Comparison of ENCODE assay signal across 8 mouse cellular contexts in genomic region chr7:110941701-110942530, GRCm38 (mm10). TPM values are rescaled to one million over a fixed set of nuclear protein-coding genes. Genes with fewer than 3 reads are reported as not detected.
A peak's percentile ranks its signal among the peaks of the same experiment; 100 is the strongest.
DNase-seq lines count a peak whose midpoint lies in the region; ATAC-seq lines count a peak whose summit lies in the region.

No protein-coding gene starts in this region.

- no peaks in the 10 kb centered on the region for H3K27me3 ChIP-seq in forebrain, embryonic 14.5 days (replicated peaks; ENCODE audit: control insufficient read depth, insufficient read depth, low read length)
- no peaks in the 10 kb centered on the region for H3K27me3 ChIP-seq in forebrain, embryonic 11.5 days (ENCODE audit: control insufficient read depth, insufficient read depth, low read length)
- H3K27me3 ChIP-seq in heart, embryonic 13.5 days (replicated peaks): no peaks in the 10 kb centered on the region

- H3K4me1 ChIP-seq in forebrain, embryonic 14.5 days (ENCODE audit: control insufficient read depth, insufficient read depth, low read length): no peaks in the 10 kb centered on the region
- no peaks in the 10 kb centered on the region for H3K4me1 ChIP-seq in forebrain, embryonic 11.5 days (replicated peaks; ENCODE audit: control insufficient read depth, insufficient read depth, low read length)
- H3K4me1 ChIP-seq in heart, embryonic 13.5 days: peaks cover 17% of the 10 kb centered on the region

- DNase-seq in forebrain, embryonic 14.5 days (ENCODE audit: low spot score): peak; percentile 14
- DNase-seq in forebrain, embryonic 11.5 days (ENCODE audit: low spot score): no peak
- peak; percentile 53 to 65 for DNase-seq in kidney, postnatal 4 days
- peak; percentile 62 for DNase-seq in yolk sac, embryonic 10.5 days (ENCODE audit: low spot score)
- DNase-seq in left cerebral cortex, postnatal 36 days (ENCODE audit: low spot score in 2 of 2): no peak
- DNase-seq in adrenal gland, adult 8-10 months: no peak

- H3K4me2 ChIP-seq in forebrain, embryonic 14.5 days (ENCODE audit: low read length): no peak overlapping the region
- H3K4me2 ChIP-seq in forebrain, embryonic 11.5 days (ENCODE audit: low read depth, low read length, severe bottlenecking): no peak overlapping the region
- no peak overlapping the region for H3K4me2 ChIP-seq in heart, embryonic 13.5 days

- H3K36me3 ChIP-seq in forebrain, embryonic 14.5 days (ENCODE audit: control insufficient read depth, insufficient read depth, low read length): no peaks in the 10 kb centered on the region
- no peaks in the 10 kb centered on the region for H3K36me3 ChIP-seq in forebrain, embryonic 11.5 days (ENCODE audit: control insufficient read depth, insufficient read depth, low read length)
- no peaks in the 10 kb centered on the region for H3K36me3 ChIP-seq in heart, embryonic 13.5 days

- intact Hi-C loops in left cerebral cortex, postnatal 36 days (cut with DNase I): no loop called here

- H3K27ac ChIP-seq in forebrain, embryonic 14.5 days (ENCODE audit: low read depth, low read length): no peak overlapping the region
- H3K27ac ChIP-seq in forebrain, embryonic 11.5 days (ENCODE audit: low read depth, low read length): no peak overlapping the region
- peak overlapping the region; percentile 63 for H3K27ac ChIP-seq in heart, embryonic 13.5 days (replicated peaks)

- WGBS in forebrain, embryonic 14.5 days: 55% methylated on average over 6 of the region's 6 CpGs
- WGBS in forebrain, embryonic 11.5 days: 51% methylated on average over 6 of the region's 6 CpGs
- 54% methylated on average over 6 of the region's 6 CpGs for WGBS in heart, embryonic 13.5 days

- no peak overlapping the region for H3K4me3 ChIP-seq in forebrain, embryonic 14.5 days (ENCODE audit: low read depth, low read length)
- H3K4me3 ChIP-seq in forebrain, embryonic 11.5 days (ENCODE audit: low read depth, low read length): no peak overlapping the region
- H3K4me3 ChIP-seq in heart, embryonic 13.5 days: no peak overlapping the region

- no peak for ATAC-seq in forebrain, embryonic 14.5 days
- ATAC-seq in forebrain, embryonic 11.5 days (replicated peaks; ENCODE audit: low FRiP score): no peak
- ATAC-seq in common myeloid progenitor, adult 5-6 weeks (replicated peaks; ENCODE audit: low read depth, poor library complexity, severe bottlenecking): peak; percentile 69
- ATAC-seq in heart, embryonic 13.5 days (ENCODE audit: extremely low read depth, insufficient number of reproducible peaks, low FRiP score, low TSS enrichment): no peak

- no peak overlapping the region for H3K9ac ChIP-seq in forebrain, embryonic 14.5 days (ENCODE audit: low read length)
- H3K9ac ChIP-seq in forebrain, embryonic 11.5 days (ENCODE audit: low read length): no peak overlapping the region
- 0 out of 2 replicates have a peak overlapping the region, but pooled peaks have one; percentile 26 for H3K9ac ChIP-seq in heart, embryonic 13.5 days

- H3K9me3 ChIP-seq in forebrain, embryonic 14.5 days (replicated peaks; ENCODE audit: control insufficient read depth, low read length): no peaks in the 10 kb centered on the region
- H3K9me3 ChIP-seq in forebrain, embryonic 11.5 days (ENCODE audit: control insufficient read depth, low read length): no peaks in the 10 kb centered on the region
- no peaks in the 10 kb centered on the region for H3K9me3 ChIP-seq in heart, embryonic 13.5 days

RNA-seq across cellular contexts. Expression of gene Mrvi1, which starts 40.3 kb away (rescaled TPM):
- 0.58 and 1.3 TPM in 2 replicates for polyA plus RNA-seq in forebrain, embryonic 14.5 days (2014; fragmentation: Nextera tagmentation; extraction: Ambion mirVana)
- polyA plus RNA-seq in forebrain, embryonic 11.5 days (2014; fragmentation: Nextera tagmentation; extraction: Ambion mirVana): 1.6 and 1.7 TPM in 2 replicates
- total RNA-seq in common myeloid progenitor, adult 5-6 weeks (2017): 3.4 and 7.0 TPM in 2 replicates
- 4.6 and 5.3 TPM in 2 replicates for polyA plus RNA-seq in heart, embryonic 13.5 days (2015; fragmentation: Nextera tagmentation; extraction: Ambion mirVana)
- 1 to 10 TPM; 2.7 to 3.2 TPM for total RNA-seq in left cerebral cortex, postnatal 36 days (2021)
- total RNA-seq in adrenal gland, adult 8-10 months (2022): 10 to 100 TPM; 11.5 to 16.7 (median 13.7) TPM

Comparison
In these comparisons a context has a peak if more than half of its experiments do, and no peak if none do; other contexts are left out.
1. DNase-seq: peak in forebrain, embryonic 14.5 days (single experiment), kidney, postnatal 4 days (2 of 2) and yolk sac, embryonic 10.5 days (single experiment); none in forebrain, embryonic 11.5 days (single experiment), left cerebral cortex, postnatal 36 days (0 of 2) and adrenal gland, adult 8-10 months (single experiment).